Mouse (Mus musculus) urinary bladder, postnatal 10 days (tissue): Measurements from ENCODE around the gene Clec4e.
"Not testable (repeated sequence)": the region's sequence is repeated elsewhere in the genome, so short reads cannot be mapped to it uniquely, and the experiment has no call there.

Experiments used
- DNase-seq: peaks from one replicate; pipeline ENCODE4 v3.0.0; 2022; ENCODE audit warnings: low spot score

The Clec4e gene

DNA sequence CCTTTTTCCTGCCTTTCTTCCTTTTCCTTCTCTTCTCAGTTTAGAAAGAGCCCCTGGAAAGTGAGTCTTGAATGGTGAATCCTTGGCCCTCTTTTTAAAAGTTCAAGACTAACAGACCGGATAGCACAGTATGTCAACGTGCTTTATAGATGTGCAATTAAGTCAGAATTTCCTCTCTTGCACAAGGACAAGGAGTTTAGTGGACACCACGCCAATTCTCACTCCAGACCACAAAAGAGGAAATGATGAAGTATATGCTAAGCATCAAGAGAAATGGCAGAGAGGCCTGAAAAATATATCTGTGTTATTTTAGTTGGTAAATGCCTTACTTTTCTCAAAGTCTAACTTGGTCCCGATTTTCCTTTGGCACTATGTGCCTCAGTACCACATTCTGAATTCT, at the start of gene Clec4e:
Gene Clec4e (minus strand): TSS at position 118 of the 400 bp plus-strand sequence.
- DNase-seq, result no peak

DNA sequence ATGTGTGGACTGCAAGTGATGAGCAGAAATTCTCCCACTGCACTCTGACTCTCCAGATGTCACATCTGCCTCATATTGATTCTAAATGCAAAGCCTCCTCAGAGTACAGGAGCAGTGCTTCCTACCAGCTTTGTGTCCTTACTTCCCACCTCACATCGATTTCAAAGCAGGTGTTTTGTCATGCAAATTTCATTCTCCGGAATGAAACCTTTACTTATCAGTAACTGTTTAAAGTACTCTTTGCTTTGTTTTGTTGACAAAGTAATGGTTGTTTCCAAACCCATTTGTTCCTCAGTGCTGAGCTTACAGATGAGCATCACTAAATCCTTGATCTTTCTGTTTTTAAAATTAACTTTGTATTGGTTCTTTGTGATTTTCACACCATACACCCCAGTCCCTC, 42.8 kb upstream of the Clec4e start:
- DNase-seq, result no peak

DNA sequence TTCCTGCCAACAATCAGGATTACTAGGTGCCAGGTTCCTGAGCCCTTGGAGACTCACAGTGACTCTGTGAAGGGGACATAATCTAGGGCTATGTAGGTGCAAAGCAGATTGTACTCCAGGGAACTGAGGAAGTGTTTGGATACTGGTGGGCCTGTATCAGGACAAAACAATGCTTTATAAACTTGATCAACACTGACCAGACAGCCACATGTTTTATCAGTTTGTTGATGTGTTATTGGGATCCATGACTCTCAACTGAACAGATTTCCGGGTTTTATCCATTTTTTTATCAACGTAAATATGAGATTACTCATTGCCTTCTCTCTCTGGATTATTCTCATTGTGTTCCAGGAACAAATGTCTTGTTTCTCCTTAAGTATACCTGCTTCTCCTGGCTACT, 18.4 kb upstream of the Clec4e start, which contains the start of gene Vmn2r19:
Gene Vmn2r19 (plus strand): TSS at position 301 of the 400 bp plus-strand sequence.
- no peak for DNase-seq

DNA sequence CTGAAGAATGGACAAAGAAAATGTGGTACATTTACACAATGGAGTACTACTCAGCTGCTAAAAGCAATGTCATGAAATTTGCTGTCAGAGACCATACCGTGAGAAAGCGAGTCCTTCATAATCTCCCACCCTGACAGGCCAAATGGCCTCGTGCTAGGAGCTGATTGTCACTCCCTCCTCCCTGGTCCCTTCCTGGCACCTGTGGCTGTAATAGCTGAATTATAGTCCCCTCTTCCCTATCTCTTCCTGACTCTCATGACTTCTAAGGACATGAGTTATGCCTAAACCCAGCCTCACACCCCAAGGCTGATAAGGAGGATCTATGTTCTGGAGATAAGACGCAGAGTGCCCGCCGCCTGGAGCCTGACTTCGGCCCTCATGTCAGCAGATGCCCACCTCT, 16.6 kb upstream of the Clec4e start:
- not testable (repeated sequence) for DNase-seq

DNA sequence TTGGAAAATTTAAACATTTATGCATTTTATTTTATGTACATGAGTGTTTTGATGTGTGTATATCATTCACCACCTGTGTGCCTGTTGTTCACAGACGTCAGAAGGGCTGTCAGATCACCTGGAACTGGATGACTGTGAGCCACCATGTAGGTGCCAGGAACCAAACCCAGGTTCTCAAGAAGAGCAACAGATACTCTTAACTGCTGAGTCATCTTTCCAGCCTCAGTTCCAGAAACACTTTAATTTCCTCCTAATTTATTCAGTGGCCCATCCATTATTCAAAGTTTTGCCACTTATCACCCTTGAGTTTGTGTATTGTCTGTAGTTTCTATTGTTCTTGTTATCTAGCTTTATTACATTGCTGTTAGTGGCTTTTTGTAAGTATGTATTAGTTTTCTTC, 7.0 kb upstream of the Clec4e start:
- DNase-seq, result no peak

DNA sequence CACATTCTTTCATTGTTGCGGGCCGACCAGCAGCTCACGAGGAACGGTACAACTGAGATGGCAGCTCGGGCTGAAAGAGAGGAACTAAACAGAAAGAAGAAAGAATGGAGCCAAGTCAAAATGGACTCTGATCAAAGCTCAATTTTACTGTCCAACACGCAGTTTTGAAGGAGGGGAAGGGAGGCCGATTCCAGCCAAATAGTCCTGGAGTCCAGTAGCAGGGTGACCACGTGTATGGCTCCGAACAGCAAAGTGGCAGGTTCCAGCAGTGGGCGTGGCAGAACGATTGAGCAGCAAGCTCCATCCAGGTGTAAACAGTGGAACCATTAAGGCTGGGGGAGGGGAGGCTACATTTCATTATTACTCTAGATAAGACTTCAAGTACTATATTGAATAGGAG, 3.8 kb upstream of the Clec4e start:
- not testable (repeated sequence) for DNase-seq

DNA sequence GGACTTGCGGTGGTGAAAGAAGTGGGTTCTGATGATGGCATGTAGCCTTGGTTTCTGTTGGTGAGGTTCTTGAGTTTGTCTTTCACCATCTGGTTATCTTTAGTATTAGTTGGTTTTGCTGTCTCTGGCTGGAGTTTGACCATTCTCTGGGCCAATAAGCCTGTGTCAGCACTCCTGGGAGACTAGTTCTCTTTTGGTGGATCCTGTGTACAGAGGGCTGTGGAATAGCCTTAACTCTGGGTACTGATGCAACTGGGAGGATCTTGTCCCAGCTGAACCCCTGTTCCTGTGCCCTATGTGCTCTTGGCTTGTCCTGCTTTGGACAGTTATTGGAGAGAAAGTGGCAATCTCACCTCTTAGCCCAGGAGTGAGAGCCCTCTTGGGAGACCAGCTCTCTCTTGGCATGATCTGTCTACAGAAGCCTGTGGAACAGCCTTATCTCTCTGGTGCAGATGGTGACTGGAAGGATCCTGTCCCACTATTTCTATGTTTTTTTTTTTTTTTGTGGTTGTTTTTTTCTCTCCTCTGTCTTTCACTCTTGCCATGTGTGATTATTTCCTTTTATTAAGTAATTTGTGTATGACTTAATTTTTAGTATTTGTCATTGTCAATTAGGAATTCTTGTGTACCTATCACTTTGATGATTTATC, 3.2 kb upstream of the Clec4e start:
- DNase-seq, result no peak

DNA sequence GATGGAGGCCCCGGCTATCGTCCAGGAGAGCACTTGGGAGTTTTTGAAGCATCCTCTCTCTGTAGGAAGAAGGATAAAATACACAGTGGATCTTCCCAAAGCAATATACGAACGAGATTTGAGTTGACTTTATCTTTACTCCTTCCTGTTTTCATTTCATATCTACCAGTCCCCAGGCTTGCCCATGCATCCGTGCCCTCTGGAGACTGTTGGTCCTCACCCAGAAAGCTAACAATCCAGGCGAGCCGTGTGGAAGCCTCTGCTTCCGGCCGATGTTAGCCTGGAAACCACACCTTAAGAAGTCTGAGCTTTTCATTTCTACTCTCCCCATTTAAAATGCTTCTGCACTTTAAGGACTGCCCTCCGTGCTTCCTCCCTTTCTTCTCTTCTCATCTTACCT, 739 bp downstream of the Clec4e start:
- no peak for DNase-seq

DNA sequence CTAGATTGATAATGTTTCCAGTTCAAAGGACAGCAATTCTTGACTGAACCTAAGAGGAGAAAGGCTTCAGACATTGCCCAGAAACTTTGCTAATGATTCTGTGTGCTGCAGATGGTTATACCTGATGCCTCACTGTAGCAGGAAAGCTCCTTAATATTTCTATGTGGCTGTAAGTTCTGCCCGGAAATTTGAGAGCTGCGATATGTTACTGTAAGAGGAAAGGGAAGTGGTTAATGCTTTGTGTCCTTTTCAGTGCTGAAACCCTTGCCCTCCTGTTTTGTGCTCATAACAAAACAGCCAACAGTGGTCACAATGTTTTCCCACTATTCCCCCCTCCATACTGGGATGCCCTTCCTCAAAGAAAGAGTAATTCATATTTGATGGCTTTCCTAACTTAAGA, 3.4 kb downstream of the Clec4e start:
- no peak for DNase-seq

DNA sequence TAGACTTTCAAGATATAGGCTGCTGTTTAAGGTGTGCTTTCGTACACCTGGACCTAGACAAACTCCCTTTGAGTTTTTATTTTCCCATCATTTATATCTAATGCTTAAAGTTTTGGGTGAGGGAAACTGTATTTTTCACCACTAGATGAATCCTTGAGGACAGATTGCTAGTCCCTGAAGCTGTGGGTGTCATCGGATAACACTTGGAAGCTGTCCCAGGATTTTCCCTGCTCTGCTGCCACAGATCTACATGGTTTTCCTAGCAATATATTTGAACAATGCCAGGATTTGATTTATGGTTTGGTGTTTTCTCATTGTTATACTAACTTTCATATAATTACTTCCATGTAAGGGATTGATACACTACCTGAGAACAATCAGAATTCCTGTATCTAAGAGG, 10.2 kb downstream of the Clec4e start:
- no peak for DNase-seq

DNA sequence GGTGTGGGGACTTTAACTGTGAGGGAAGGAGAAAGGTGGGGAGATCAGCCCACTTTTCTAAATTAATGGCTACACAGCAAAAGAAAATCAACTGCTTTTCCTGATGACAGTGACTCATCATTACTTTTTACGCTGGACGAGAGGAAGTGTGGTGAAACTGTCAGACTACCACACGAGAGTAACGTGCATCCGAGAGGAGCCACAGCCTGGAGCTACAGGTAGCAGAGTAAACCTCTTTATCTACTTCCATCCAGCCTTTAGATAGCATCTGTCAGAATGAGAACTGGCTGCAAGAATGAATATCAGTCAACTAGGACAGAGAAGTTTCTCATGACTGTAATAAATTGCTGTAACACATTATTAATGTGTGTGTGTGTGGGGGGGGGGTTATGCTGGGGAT, 22.7 kb downstream of the Clec4e start:
- no peak for DNase-seq

DNA sequence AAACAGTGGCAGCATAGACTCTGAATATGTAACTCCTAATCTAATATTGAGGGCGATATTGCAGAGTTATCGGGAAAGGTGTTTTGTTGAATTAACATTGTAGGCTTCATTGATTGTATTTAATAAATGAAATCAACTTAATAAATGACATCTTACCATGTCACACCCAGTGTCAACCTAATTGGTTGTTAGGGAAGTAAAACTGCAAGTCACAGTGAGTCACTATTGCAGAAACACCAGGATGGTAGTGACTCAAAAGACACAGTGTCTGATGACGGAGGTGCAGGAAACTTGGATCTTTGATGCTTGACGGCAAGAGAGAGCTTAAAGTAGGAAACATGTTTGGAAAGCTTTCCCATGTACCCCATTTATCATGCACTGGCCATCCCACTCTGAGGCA, 23.9 kb downstream of the Clec4e start:
- DNase-seq, result no peak

DNA sequence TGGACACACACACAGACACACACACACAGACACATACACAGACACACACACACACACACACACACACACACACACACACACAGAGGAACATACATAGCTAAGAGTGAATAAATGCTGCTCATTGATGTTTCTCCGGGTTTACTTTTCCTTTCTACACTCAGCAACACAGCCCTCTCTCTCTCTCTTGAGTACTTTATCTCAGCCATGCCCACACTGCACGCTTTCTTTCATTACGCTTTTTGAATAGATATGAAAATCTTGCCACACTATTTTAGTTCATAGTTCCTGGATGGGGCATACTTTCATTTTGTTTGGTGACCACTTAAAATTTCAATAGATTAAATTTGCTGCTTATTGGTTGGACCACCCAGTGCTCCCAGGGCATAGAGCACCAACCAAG, 25.5 kb downstream of the Clec4e start:
- no peak for DNase-seq

DNA sequence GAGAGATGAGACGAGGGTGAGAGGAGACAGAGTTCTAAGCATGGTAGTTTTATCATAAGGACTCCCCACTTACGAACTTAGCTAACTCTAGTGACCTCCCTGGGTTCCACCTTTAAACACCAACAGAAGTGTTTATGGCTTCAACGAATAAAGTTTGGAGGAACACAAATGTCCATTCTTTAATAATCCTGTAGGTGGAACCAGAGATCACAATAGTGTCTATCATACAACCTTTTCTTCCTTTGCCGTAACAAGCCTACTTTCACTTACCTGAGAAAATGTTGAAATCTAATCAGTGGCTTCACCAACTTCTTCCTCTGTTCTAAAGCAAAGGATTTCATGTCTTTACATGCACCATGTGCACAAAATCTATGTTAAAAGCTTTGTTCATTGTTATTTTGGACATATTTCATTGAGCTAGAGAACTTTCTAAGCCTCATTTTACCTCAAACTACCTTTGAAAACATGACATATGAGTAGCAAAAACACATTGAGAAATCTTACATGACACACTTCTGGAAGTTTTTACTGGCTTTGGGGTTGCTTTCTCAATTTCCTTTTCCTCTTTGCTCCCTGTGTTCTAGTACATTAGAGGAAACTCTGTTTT, 28.0 kb downstream of the Clec4e start, which contains the start of gene Clec4d:
Gene Clec4d (plus strand): TSS at position 557 of the 607 bp plus-strand sequence.
- DNase-seq, result no peak

DNA sequence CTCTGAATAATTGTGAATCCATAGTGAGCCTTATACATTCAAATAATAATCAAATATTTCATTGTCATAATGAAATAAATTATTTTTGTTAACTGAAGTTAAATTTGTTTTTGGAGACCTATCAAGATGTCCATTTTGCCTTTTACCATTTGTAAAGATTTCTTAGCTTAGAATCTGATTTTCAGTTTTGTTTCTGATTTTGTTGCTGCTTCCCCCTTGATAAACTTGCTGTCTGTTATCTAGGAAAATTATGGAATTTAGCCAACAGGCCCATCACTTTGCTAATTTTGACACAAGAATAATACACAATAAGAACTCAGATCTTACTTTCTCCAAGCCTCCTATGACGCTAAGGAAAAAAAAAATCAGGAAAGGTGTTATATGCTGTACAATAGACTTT, 28.8 kb downstream of the Clec4e start:
- DNase-seq, result no peak

DNA sequence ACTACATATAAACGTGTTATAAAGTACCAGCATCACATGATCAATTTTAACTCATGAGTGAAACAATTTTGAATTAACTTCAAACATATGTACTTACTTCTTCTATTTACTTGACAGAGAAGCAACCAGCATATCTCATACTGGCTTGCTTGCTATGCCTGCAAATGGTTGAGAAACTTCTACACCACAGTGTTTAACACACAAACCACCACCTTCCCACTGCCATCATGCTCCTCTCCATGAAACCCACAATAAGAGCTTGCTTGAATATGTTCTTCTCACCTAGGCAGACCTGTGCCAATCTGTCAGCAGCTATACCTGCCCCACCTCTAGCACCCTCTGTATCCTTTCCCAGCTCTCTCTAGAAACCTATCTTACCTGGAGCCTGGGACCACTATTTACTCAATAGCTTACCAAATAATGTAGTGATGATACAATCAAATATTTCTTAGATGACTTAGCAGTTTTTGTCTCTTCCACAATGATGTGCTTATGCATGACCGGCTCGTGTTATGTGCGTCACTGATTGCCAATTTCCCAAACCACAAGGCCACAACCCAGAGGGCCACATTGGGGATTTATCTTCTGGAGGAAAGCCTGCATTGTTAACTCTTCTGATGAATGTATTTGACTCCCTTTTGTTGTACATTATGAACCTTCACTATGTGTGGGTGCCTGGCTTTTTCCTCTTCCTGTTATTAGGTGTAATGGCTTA, 29.6 kb downstream of the Clec4e start:
- no peak for DNase-seq

DNA sequence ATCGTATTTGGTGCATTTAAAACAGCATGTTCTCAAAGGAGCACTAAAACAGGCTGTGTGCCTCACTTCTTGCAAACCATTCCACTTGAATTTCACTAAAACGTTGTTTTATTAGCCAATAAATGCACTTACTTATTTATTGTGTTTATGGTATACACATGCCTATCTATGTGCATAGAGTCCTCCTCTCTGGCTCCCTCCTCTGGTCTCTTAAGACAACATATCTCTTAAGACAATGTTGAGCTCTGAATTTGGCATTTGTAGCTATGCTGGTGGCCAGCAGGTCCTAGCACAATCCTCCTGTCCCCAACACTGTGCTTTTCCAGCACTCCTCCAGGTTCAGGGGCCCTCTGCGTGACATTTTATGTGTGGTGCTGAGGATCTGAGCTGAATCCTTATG, 30.7 kb downstream of the Clec4e start:
- no peak for DNase-seq

DNA sequence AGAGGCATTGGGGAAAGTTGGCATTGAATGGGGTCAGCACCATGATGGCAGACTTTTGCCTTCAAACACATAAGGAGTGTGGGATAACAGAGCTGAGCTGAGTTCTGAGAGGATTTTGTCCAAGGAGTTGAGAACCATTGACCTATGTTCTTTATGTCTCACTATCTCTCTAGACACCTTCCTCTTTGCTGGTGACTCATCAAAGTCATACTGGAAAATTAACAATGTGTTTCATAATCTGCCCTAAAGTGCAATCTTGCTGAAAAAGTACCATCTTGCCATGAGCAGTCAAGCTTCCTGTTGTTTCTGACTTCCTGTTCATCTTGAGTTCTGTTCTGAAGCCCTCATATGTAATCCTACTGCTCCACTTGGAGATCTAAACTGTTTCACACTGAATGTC, 36.9 kb downstream of the Clec4e start:
- DNase-seq, result no peak

DNA sequence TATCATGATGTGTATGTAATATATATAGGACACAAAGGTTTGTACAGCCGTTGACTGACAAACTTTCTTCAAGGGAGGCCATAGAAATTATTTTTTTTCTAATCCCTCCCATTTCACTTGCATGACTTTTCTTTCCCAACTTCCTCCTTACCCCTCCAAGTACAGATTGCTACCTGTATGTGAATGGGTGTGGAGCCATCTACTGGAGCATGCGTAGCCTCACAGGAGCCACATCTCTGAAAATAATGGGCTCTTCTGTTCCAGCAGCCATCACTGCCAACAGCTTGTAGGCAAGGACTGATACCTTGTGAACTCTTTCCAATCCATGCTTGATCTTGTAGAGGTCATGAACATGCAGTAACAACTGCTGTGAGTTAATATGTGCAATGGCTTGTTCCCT, 40.8 kb downstream of the Clec4e start:
- not testable (repeated sequence) for DNase-seq

DNA sequence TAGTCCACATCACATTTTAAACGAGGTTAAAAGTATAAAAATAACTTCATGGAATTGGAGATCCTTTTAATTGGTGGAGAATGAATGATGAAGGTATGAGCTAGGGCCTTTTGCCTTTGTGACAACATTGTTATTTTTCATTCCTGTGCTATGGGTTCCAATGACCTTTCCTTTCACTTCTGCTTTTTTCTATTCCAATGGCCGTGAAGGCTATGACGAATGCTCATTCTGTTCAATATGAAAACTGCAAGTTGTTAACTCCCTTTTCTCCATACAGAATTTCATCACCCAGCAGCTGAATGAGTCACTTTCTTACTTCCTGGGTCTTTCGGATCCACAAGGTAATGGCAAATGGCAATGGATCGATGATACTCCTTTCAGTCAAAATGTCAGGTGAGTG, 45.5 kb downstream of the Clec4e start:
- DNase-seq, result no peak

DNA sequence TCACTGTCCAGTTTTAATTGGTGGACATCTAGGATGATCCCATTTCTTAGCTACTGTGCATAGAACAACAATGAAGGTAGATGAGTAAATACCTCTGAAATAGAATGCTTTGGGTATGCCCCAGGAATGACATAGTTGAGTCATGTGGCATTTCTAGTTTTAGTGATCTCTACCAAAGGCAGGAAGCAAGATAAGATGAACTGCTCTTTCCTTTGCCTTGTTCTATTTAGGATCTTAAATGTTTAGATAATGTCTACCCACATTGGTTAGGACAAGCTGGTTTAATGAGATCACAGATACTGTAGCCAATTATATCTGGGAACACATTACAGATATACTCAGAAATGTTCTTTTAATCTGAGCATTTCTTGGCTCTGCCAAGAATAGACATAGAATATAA, 52.1 kb downstream of the Clec4e start:
- DNase-seq, result no peak
